Mouse (Mus musculus) v-Abl transformed pro-B cells (cell line): Measurements from ENCODE around the gene Gm28042.

ENCODE experiments used
- in situ Hi-C, 2 experiments: fragments of 400-800 bp; cut with MboI; formaldehyde crosslinking; loops; one replicate each; pipeline ENCODE4 v1.15.1; 2025; ENCODE audit not compliant: unreplicated experiment in 2 of 2

The Gm28042 gene

GRCm38 (mm10) chr2:120026984-120027949 is at the start of gene Gm28042, which contains the start of gene Jmjd7:
Gene Gm28042 (plus strand): TSS chr2:120027493.
Gene Jmjd7 (plus strand): TSS chr2:120027483.
- in situ Hi-C loops = no loop called here

GRCm38 (mm10) chr2:119980343-119980986 is 46.8 kb upstream of the Gm28042 start:
- in situ Hi-C loops = loop anchor here in 1 of 2 experiments (10.0 kb wide), 1 partner anchor 304 kb away; the partner anchor contains the start of gene Pla2g4d

- in situ Hi-C loops = loop anchor here in 1 of 2 experiments (10.0 kb wide), 1 partner anchor 303 kb away; the partner anchor contains the start of gene Pla2g4d
Measured at GRCm38 (mm10) chr2:119981631-119982030, 45.7 kb upstream of the Gm28042 start.

- in situ Hi-C loops = loop anchor here in 1 of 2 experiments (10.0 kb wide), 1 partner anchor 299 kb away; the partner anchor contains the start of gene Pla2g4d
Measured at GRCm38 (mm10) chr2:119985871-119986270, 41.4 kb upstream of the Gm28042 start.

GRCm38 (mm10) chr2:119986369-119986768 is 40.9 kb upstream of the Gm28042 start:
- in situ Hi-C loops = loop anchor here in 1 of 2 experiments (10.0 kb wide), 1 partner anchor 298 kb away; the partner anchor contains the start of gene Pla2g4d

GRCm38 (mm10) chr2:119987441-119987840 is 39.9 kb upstream of the Gm28042 start:
- in situ Hi-C loops = loop anchor here in 1 of 2 experiments (10.0 kb wide), 1 partner anchor 297 kb away; the partner anchor contains the start of gene Pla2g4d

GRCm38 (mm10) chr2:119988952-119989351 is 38.3 kb upstream of the Gm28042 start:
- in situ Hi-C loops = loop anchor here in 1 of 2 experiments (10.0 kb wide), 1 partner anchor 296 kb away; the partner anchor contains the start of gene Pla2g4d

- in situ Hi-C loops = no loop called here
Measured at GRCm38 (mm10) chr2:119990881-119991280, 36.4 kb upstream of the Gm28042 start.

GRCm38 (mm10) chr2:119992349-119992748 is 34.9 kb upstream of the Gm28042 start:
- in situ Hi-C loops = no loop called here

- in situ Hi-C loops = no loop called here
Measured at GRCm38 (mm10) chr2:119993515-119993914, 33.8 kb upstream of the Gm28042 start.

GRCm38 (mm10) chr2:119994839-119995238 is 32.5 kb upstream of the Gm28042 start:
- in situ Hi-C loops = no loop called here

- in situ Hi-C loops = no loop called here
Measured at GRCm38 (mm10) chr2:119995391-119996281, 31.7 kb upstream of the Gm28042 start.

GRCm38 (mm10) chr2:119997354-119997753 is 29.9 kb upstream of the Gm28042 start:
- in situ Hi-C loops = no loop called here

GRCm38 (mm10) chr2:119999731-120000130 is 27.6 kb upstream of the Gm28042 start:
- in situ Hi-C loops = loop anchor here in 1 of 2 experiments (25.0 kb wide), 1 partner anchor 462 kb away; the partner anchor contains the start of genes Chp1 and Exd1

- in situ Hi-C loops = loop anchor here in 1 of 2 experiments (25.0 kb wide), 1 partner anchor 464 kb away; the partner anchor contains the start of genes Chp1 and Exd1
Measured at GRCm38 (mm10) chr2:120000882-120001584, 26.3 kb upstream of the Gm28042 start.

- in situ Hi-C loops = loop anchor here in 1 of 2 experiments (25.0 kb wide), 1 partner anchor 465 kb away; the partner anchor contains the start of genes Chp1 and Exd1
Measured at GRCm38 (mm10) chr2:120001956-120002355, 25.3 kb upstream of the Gm28042 start.

GRCm38 (mm10) chr2:120003970-120004369 is 23.3 kb upstream of the Gm28042 start:
- in situ Hi-C loops = loop anchor here in 1 of 2 experiments (25.0 kb wide), 1 partner anchor 467 kb away; the partner anchor contains the start of genes Chp1 and Exd1

- in situ Hi-C loops = loop anchor here in 1 of 2 experiments (5.0 to 25.0 kb wide), 2 partner anchors 314 to 469 kb away; partner anchors contain the start of genes Chp1 and Exd1
Measured at GRCm38 (mm10) chr2:120006696-120007095, 20.6 kb upstream of the Gm28042 start.
